Mouse (Mus musculus) cortical plate, adult 2 months (tissue): ENCODE data around the gene Nkap.

Source experiments
- CTCF ChIP-seq: fragments of 200-500 bp; IDR thresholded peaks from 2 replicates; pipeline ENCODE4 v1.5.1; 2011; ENCODE audit warnings: mild to moderate bottlenecking, control low read depth, low read length; ENCODE audit not compliant: insufficient read depth; ENCODE audit errors: extremely low read depth
- POLR2A ChIP-seq: fragments of 200-500 bp; IDR thresholded peaks from 2 replicates; pipeline ENCODE4 v1.6.1; 2011; ENCODE audit warnings: mild to moderate bottlenecking, low read length, control low read depth; ENCODE audit not compliant: insufficient read depth; ENCODE audit errors: extremely low read depth

GRCm38 (mm10) chrX:37098681-37099080, 27.9 kb upstream of the Nkap start:
- TF ChIP-seq CTCF (no peak), POLR2A (no peak)
